Mouse (Mus musculus) CH12.LX (cell line): ENCODE data around the gene Arih1.

Source experiments
- CTCF ChIP-seq, 2 experiments: IDR thresholded peaks in 1 of 2; conservative IDR thresholded peaks in 1 of 2; 2 replicates each; pipeline ENCODE4 v1.5.1; 2011 to 2012; ENCODE audit warnings: low read depth in 2 of 2, low read length in 2 of 2, improper control_type of control experiment in 1 of 2, inconsistent platforms in 1 of 2, mild to moderate bottlenecking in 1 of 2, moderate library complexity in 1 of 2
- E2F4 ChIP-seq: IDR thresholded peaks from 2 replicates; pipeline ENCODE4 v1.6.1; 2011; ENCODE audit warnings: low read depth, low read length, improper control_type of control experiment; ENCODE audit not compliant: insufficient replicate concordance
- ELF1 ChIP-seq: IDR thresholded peaks from 2 replicates; pipeline ENCODE4 v1.6.1; 2014; ENCODE audit warnings: low read depth, mild to moderate bottlenecking, inconsistent platforms, low read length, improper control_type of control experiment
- EP300 ChIP-seq: IDR thresholded peaks from 2 replicates; pipeline ENCODE4 v1.6.1; 2011; ENCODE audit warnings: low read length, improper control_type of control experiment
- MAFK ChIP-seq: IDR thresholded peaks from 2 replicates; pipeline ENCODE4 v1.6.1; 2011; ENCODE audit warnings: low read length, improper control_type of control experiment; ENCODE audit not compliant: insufficient replicate concordance
- POLR2A ChIP-seq: IDR thresholded peaks from 2 replicates; pipeline ENCODE4 v1.6.1; 2011; ENCODE audit warnings: low read depth, mild to moderate bottlenecking, improper control_type of control experiment, low read length
- POLR2AphosphoS2 ChIP-seq: IDR thresholded peaks from 2 replicates; pipeline ENCODE4 v1.6.1; 2011; ENCODE audit warnings: low read depth, low read length, improper control_type of control experiment
- SMC3 ChIP-seq: IDR thresholded peaks from 2 replicates; pipeline ENCODE4 v1.6.1; 2011; ENCODE audit warnings: low read depth, low read length, improper control_type of control experiment
- TBP ChIP-seq: conservative IDR thresholded peaks from 2 replicates; pipeline ENCODE4 v1.6.1; 2011; ENCODE audit warnings: low read depth, low read length, improper control_type of control experiment
- TCF12 ChIP-seq: IDR thresholded peaks from 2 replicates; pipeline ENCODE4 v1.6.1; 2014; ENCODE audit warnings: low read depth, mild to moderate bottlenecking, inconsistent platforms, low read length, improper control_type of control experiment
- UBTF ChIP-seq: IDR thresholded peaks from 2 replicates; pipeline ENCODE4 v1.6.1; 2012; ENCODE audit warnings: low read depth, mild to moderate bottlenecking, inconsistent platforms, low read length, improper control_type of control experiment, moderate library complexity
- ZMIZ1 ChIP-seq: IDR thresholded peaks from 2 replicates; pipeline ENCODE4 v1.6.1; 2012; ENCODE audit warnings: low read depth, mild to moderate bottlenecking, inconsistent platforms, low read length, improper control_type of control experiment

DNA sequence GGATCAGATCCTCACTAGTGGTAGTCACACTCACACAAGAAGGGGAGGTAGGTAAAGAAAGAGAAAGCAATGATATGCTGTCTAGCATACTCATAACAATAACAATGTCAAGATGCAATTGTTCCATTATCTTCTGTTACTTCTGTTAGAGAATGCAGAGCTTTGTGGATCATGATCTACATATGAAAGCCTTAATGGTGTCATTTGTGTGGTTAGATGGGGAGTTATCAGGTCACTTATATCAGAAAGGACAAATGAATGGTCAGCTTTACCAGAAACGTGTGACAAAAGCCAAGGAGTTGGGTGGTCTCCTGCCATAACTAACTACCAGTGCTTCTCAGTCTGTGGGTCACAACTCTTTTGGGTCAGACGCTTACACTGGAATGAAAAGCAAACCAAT is 13.2 kb downstream of the Arih1 start:
- TF ChIP-seq MAFK: no peak
- no peak for TF ChIP-seq EP300
- no peak for TF ChIP-seq POLR2A
- TF ChIP-seq CTCF (conservative IDR thresholded peaks at IDR 0.05 in 1 of 2, IDR thresholded peaks at IDR 0.05 in 1 of 2; ENCODE audit: low read depth in 2 of 2, low read length in 2 of 2): no peak
- TF ChIP-seq ZMIZ1: no peak
- TF ChIP-seq UBTF: no peak
- no peak for TF ChIP-seq E2F4
- no peak for TF ChIP-seq TBP
- TF ChIP-seq TCF12: no peak
- TF ChIP-seq SMC3: no peak
- no peak for TF ChIP-seq ELF1
- TF ChIP-seq POLR2AphosphoS2: no peak
